Mouse (Mus musculus): ENCODE results near the gene Hadha. TPM values are rescaled to one million over a fixed set of nuclear protein-coding genes. Genes with fewer than 3 reads are reported as not detected.

Gene Hadha
- polyA plus RNA-seq, 1 experiment from 2014 or later: 102 TPM

DNA sequence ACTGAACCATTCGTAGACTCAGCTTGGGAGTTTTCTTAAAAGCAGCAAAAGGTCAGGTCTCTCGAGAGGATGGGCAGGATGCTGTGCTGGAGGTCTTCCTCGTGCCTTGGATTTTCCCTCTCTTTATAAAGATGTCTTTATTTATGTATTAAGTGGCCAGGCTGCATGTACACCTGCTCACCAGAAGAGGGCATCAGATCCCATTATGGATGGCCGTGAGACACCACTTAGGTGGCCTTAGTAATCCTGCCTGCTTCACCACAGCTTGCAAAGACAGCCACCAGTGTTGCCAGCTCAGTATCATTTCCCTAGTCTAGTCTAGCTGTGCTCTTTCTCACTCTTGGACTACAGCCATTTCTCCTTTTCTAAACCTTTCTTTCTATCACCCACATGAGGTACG lies 29.4 kb downstream of the Hadha start:
- H3K9ac ChIP-seq (ENCODE audit: low read length): no peak overlapping the region

GRCm38 (mm10) chr5:30122481-30122880 lies 32.5 kb downstream of the Hadha start:
- H3K36me3 ChIP-seq (ENCODE audit: control insufficient read depth, insufficient read depth, low read length): peaks cover 15% of the 10 kb centered on the region

More for the DNA sequence above, 29.4 kb downstream of the Hadha start:
- Histone ChIP-seq H3K4me1 (ENCODE audit: control insufficient read depth, insufficient read depth, low read length) (no peaks in the 10 kb centered on the region), H3K27ac (ENCODE audit: low read depth, low read length) (no peak overlapping the region), H3K27me3 (ENCODE audit: control insufficient read depth, insufficient read depth, low read length) (no peaks in the 10 kb centered on the region), H3K4me2 (ENCODE audit: low read depth) (no peak overlapping the region), H3K36me3 (ENCODE audit: control insufficient read depth, insufficient read depth, low read length) (peaks cover 5% of the 10 kb centered on the region), H3K4me3 (ENCODE audit: low read depth, low read length) (no peak overlapping the region), H3K9me3 (ENCODE audit: control insufficient read depth, low read length) (no peaks in the 10 kb centered on the region)
- WGBS: 59% methylated on average over 5 of the region's 5 CpGs
- DNase-seq (ENCODE audit: low spot score) (no peak), ATAC-seq (ENCODE audit: insufficient read depth, low FRiP score, low TSS enrichment) (peak; percentile 20; the same call in 1 of the 2 replicates)

DNA sequence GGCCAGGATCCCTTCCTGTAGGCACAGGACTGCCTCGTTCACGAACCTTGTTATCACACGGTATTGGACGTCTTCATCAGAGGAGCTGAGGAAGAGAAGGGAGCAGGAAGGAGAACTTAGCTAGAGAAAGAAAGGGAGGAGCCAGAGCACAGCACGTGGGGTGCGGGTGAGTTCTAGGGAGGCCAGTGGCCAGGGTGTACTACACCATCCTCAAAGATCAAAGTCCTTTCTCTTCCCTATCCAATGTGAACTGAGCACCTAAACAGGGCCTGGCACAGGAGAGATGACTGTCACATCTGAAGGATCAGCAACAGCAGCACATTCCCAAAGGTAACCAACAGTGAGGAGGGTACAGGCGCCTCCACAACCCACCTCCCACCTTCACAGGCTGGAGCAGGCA lies 34.9 kb downstream of the Hadha start:
- Histone ChIP-seq H3K4me2 (ENCODE audit: low read depth) (no peak overlapping the region), H3K4me3 (ENCODE audit: low read depth, low read length) (no peak overlapping the region), H3K36me3 (ENCODE audit: control insufficient read depth, insufficient read depth, low read length) (peaks cover 17% of the 10 kb centered on the region), H3K9ac (ENCODE audit: low read length) (no peak overlapping the region), H3K4me1 (ENCODE audit: control insufficient read depth, insufficient read depth, low read length) (no peaks in the 10 kb centered on the region), H3K9me3 (ENCODE audit: control insufficient read depth, low read length) (no peaks in the 10 kb centered on the region), H3K27me3 (ENCODE audit: control insufficient read depth, insufficient read depth, low read length) (no peaks in the 10 kb centered on the region; the same call in 1 of the 2 replicates), H3K27ac (ENCODE audit: low read depth, low read length) (no peak overlapping the region)
- no peak for ATAC-seq (ENCODE audit: insufficient read depth, low FRiP score, low TSS enrichment)
- 89% methylated on average over 7 of the region's 7 CpGs for WGBS
- no peak for DNase-seq (ENCODE audit: low spot score)

More at GRCm38 (mm10) chr5:30122481-30122880, 32.5 kb downstream of the Hadha start:
- Histone ChIP-seq H3K4me3 (ENCODE audit: low read depth, low read length) (no peak overlapping the region), H3K27me3 (ENCODE audit: control insufficient read depth, insufficient read depth, low read length) (no peaks in the 10 kb centered on the region), H3K9me3 (ENCODE audit: control insufficient read depth, low read length) (no peaks in the 10 kb centered on the region), H3K4me2 (ENCODE audit: low read depth) (no peak overlapping the region), H3K9ac (ENCODE audit: low read length) (no peak overlapping the region), H3K27ac (ENCODE audit: low read depth, low read length) (no peak overlapping the region), H3K4me1 (ENCODE audit: control insufficient read depth, insufficient read depth, low read length) (no peaks in the 10 kb centered on the region)
- DNase-seq (ENCODE audit: low spot score): no peak
- ATAC-seq (ENCODE audit: insufficient read depth, low FRiP score, low TSS enrichment): no peak
- 93% methylated on average over 6 of the region's 6 CpGs for WGBS

DNA sequence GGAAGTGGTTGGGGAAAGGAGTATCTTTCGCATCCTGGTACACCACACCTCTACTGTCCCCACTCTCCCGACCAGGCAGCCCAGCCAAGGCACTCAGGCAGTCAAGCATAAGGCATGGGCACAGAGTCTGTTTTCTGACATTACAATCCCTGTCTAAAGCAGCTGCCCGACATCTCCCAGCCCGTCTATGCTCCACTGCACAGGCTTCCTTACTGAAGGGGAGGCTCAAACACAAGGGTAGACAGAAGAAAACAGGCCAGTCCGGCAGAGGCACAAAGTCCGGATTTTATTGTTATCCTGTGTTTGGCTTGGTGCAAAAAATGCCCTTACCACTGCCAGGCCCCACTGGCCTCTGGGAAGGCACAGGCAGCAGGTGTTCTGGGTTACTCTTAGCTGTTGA lies 35.8 kb downstream of the Hadha start:
- H3K4me1 ChIP-seq (ENCODE audit: control insufficient read depth, insufficient read depth, low read length): no peaks in the 10 kb centered on the region
- 94% methylated on average over 6 of the region's 6 CpGs for WGBS
- H3K4me3 ChIP-seq (ENCODE audit: low read depth, low read length): no peak overlapping the region
- no peak overlapping the region for H3K4me2 ChIP-seq (ENCODE audit: low read depth)
- H3K9ac ChIP-seq (ENCODE audit: low read length): no peak overlapping the region
- H3K27me3 ChIP-seq (ENCODE audit: control insufficient read depth, insufficient read depth, low read length): peaks cover 4% of the 10 kb centered on the region
- H3K36me3 ChIP-seq (ENCODE audit: control insufficient read depth, insufficient read depth, low read length): peaks cover 17% of the 10 kb centered on the region
- H3K9me3 ChIP-seq (ENCODE audit: control insufficient read depth, low read length): no peaks in the 10 kb centered on the region
- no peak for DNase-seq (ENCODE audit: low spot score)
- no peak for ATAC-seq (ENCODE audit: insufficient read depth, low FRiP score, low TSS enrichment)
- no peak overlapping the region for H3K27ac ChIP-seq (ENCODE audit: low read depth, low read length)

GRCm38 (mm10) chr5:30118018-30118417 lies 36.9 kb downstream of the Hadha start:
- no peak for DNase-seq (ENCODE audit: low spot score)
- peaks cover 17% of the 10 kb centered on the region for H3K36me3 ChIP-seq (ENCODE audit: control insufficient read depth, insufficient read depth, low read length)

GRCm38 (mm10) chr5:30115718-30116117 lies 39.2 kb downstream of the Hadha start:
- H3K36me3 ChIP-seq (ENCODE audit: control insufficient read depth, insufficient read depth, low read length): peaks cover 15% of the 10 kb centered on the region
- H3K4me3 ChIP-seq (ENCODE audit: low read depth, low read length): no peak overlapping the region
- H3K9ac ChIP-seq (ENCODE audit: low read length): no peak overlapping the region
- DNase-seq (ENCODE audit: low spot score) (peak; percentile 40), ATAC-seq (ENCODE audit: insufficient read depth, low FRiP score, low TSS enrichment) (no peak)
- H3K4me2 ChIP-seq (ENCODE audit: low read depth): no peak overlapping the region
- peaks cover 16% of the 10 kb centered on the region for H3K27me3 ChIP-seq (ENCODE audit: control insufficient read depth, insufficient read depth, low read length)
- whole genome bisulfite sequencing: 22% methylated on average over 10 of the region's 10 CpGs
- no peak overlapping the region for H3K27ac ChIP-seq (ENCODE audit: low read depth, low read length)
- peaks cover 10% of the 10 kb centered on the region for H3K4me1 ChIP-seq (ENCODE audit: control insufficient read depth, insufficient read depth, low read length)
- no peaks in the 10 kb centered on the region for H3K9me3 ChIP-seq (ENCODE audit: control insufficient read depth, low read length)

More at GRCm38 (mm10) chr5:30118018-30118417, 36.9 kb downstream of the Hadha start:
- no peak for ATAC-seq (ENCODE audit: insufficient read depth, low FRiP score, low TSS enrichment)
- peaks cover 12% of the 10 kb centered on the region for H3K27me3 ChIP-seq (ENCODE audit: control insufficient read depth, insufficient read depth, low read length)
- H3K4me1 ChIP-seq (ENCODE audit: control insufficient read depth, insufficient read depth, low read length): no peaks in the 10 kb centered on the region
- H3K9me3 ChIP-seq (ENCODE audit: control insufficient read depth, low read length): no peaks in the 10 kb centered on the region
- no peak overlapping the region for H3K27ac ChIP-seq (ENCODE audit: low read depth, low read length)
- H3K4me3 ChIP-seq (ENCODE audit: low read depth, low read length): no peak overlapping the region
- WGBS: 86% methylated on average over 1 of the region's 1 CpGs
- H3K4me2 ChIP-seq (ENCODE audit: low read depth): no peak overlapping the region
- no peak overlapping the region for H3K9ac ChIP-seq (ENCODE audit: low read length)

- 1% methylated on average over 28 of the region's 28 CpGs for WGBS
- H3K4me3 ChIP-seq (ENCODE audit: low read depth, low read length): peak overlapping the region; percentile 42
- ATAC-seq (ENCODE audit: insufficient read depth, low FRiP score, low TSS enrichment): no peak
- H3K9me3 ChIP-seq (ENCODE audit: control insufficient read depth, low read length): no peaks in the 10 kb centered on the region
- DNase-seq (ENCODE audit: low spot score): peak; percentile 31
- peak overlapping the region; percentile 11 for H3K9ac ChIP-seq (ENCODE audit: low read length)
- H3K27ac ChIP-seq (ENCODE audit: low read depth, low read length): no peak overlapping the region
- H3K4me2 ChIP-seq (ENCODE audit: low read depth): peak overlapping the region; percentile 83
- peaks cover 19% of the 10 kb centered on the region for H3K4me1 ChIP-seq (ENCODE audit: control insufficient read depth, insufficient read depth, low read length)
- peaks cover 6% of the 10 kb centered on the region; the same call in 1 of the 2 replicates for H3K36me3 ChIP-seq (ENCODE audit: control insufficient read depth, insufficient read depth, low read length)
- H3K27me3 ChIP-seq (ENCODE audit: control insufficient read depth, insufficient read depth, low read length): peaks cover 16% of the 10 kb centered on the region
Observed at GRCm38 (mm10) chr5:30114761-30115140, 40.2 kb downstream of the Hadha start.

- 0 out of 2 replicates have a peak, but pooled peaks cover 2% of the 10 kb centered on the region for H3K36me3 ChIP-seq (ENCODE audit: control insufficient read depth, insufficient read depth, low read length)
- ATAC-seq (ENCODE audit: insufficient read depth, low FRiP score, low TSS enrichment): peak; percentile 62; the same call in 1 of the 2 replicates
- DNase-seq (ENCODE audit: low spot score): peak; percentile 91
- peaks cover 16% of the 10 kb centered on the region for H3K27me3 ChIP-seq (ENCODE audit: control insufficient read depth, insufficient read depth, low read length)
- peak overlapping the region; percentile 64 for H3K9ac ChIP-seq (ENCODE audit: low read length)
- H3K4me1 ChIP-seq (ENCODE audit: control insufficient read depth, insufficient read depth, low read length): peaks cover 21% of the 10 kb centered on the region
- peak overlapping the region; percentile 83 for H3K4me2 ChIP-seq (ENCODE audit: low read depth)
- H3K4me3 ChIP-seq (ENCODE audit: low read depth, low read length): peak overlapping the region; percentile 42
- H3K9me3 ChIP-seq (ENCODE audit: control insufficient read depth, low read length): no peaks in the 10 kb centered on the region
- WGBS: under 1% methylated on average over 103 of the region's 103 CpGs
- H3K27ac ChIP-seq (ENCODE audit: low read depth, low read length): no peak overlapping the region
Observed at GRCm38 (mm10) chr5:30113881-30114760, 40.8 kb downstream of the Hadha start.

All from neural tube, embryonic 11.5 days (tissue).